Mouse (Mus musculus) kidney, adult 18-20 months (tissue): ENCODE results near the gene Acer2.
"Not testable (repeated sequence)": the region's sequence is repeated elsewhere in the genome, so short reads cannot be mapped to it uniquely, and the experiment has no call there.

Source experiments
- DNase-seq: peaks from one replicate; pipeline ENCODE4 v3.0.0; 2021

Acer2 gene

DNA sequence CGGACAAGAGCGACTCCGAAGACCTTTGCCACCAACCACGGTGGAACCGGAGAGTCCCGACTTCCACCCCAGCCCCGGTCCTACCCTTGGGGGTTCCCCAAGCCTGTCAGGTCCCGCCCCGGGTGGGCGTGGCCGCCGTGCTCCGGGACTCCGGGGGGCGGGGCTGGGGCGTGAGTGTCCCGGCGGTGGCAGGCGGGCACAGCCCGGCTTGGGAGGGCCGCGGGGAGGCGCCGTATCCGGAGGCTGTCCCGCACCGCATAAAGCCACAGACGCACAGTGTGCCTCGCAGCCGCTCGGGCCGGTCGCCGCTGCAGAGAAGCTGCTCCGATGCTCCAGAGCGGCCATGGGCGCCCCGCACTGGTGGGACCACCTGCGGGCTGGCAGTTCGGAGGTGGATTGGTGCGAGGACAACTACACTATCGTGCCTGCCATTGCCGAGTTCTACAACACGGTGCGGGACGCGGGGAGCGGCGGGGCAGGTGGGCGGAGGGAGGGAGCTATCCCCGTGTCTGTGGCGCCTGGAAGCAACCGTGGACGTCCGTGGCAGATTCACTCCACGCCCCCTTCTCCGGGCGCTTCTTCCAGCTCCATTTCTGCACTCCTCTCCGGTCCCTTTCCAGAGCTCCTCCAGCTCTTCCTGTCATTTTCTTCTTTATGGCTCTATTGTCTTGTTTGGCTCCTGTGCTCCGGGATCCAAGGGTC, at the start of gene Acer2:
Gene Acer2 (plus strand): TSS at position 251 of the 702 bp plus-strand sequence.
- peak; percentile 96 for DNase-seq

DNA sequence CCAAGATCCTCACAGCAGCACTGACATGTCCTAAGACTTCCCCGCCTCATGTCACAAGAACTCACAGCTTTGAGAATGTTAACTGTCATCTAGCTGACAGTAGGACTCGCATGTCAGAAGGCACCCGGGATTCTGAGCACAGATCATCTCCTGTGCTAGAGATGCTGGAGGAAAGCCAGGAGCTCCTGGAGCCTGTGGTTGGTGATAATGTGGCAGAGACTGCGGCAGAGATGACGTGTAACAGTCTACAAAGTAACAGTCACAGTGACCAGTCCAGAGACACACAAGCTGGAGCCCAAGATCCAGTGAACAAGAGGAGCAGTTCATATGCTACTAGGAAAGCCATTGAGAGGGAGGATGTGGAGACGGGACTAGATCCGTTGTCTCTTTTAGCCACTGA, 49.1 kb upstream of the Acer2 start:
- no peak for DNase-seq

DNA sequence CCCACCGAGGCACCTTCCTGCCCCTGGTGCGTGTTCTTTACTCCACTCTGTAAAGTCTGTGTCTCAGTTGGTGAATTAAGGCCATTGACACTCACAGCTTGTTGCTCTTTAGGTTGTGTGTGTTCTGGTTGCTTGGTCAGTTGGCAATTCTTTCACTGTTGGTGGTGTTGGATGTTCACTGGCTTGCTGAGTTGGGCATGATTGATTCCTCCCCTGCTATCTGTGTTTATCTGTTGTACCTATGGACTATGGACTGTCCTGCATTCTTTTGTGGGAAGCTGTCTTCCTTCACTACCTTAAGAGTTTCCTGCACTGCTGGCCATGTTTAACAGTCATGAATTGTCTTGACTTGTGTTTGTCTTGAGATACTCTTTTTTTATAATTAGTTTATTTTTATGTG, 42.3 kb upstream of the Acer2 start:
- no peak for DNase-seq

DNA sequence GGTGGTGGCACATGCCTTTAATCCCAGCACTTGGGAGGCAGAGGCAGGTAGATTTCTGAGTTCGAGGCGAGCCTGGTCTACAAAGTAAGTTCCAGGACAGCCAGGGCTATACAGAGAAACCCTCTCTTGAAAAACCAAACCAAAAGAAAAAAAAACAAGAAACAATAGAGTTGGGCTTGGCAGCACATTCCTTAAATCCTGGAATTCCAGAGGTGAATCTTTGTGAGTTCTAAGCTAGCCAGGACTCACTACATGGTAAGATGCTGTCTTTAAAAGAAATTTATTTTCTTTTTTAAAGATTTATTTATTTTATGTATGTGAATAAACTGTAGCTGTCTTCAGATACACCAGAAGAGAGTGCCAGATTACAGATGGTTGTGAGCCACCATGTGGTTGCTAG, 33.1 kb upstream of the Acer2 start:
- not testable (repeated sequence) for DNase-seq

- no peak for DNase-seq
Observed at GRCm38 (mm10) chr4:86845384-86845783, 28.8 kb upstream of the Acer2 start.

GRCm38 (mm10) chr4:86847246-86847645, 26.9 kb upstream of the Acer2 start:
- no peak for DNase-seq

- DNase-seq, result no peak
Observed at GRCm38 (mm10) chr4:86851331-86851730, 22.9 kb upstream of the Acer2 start.

DNA sequence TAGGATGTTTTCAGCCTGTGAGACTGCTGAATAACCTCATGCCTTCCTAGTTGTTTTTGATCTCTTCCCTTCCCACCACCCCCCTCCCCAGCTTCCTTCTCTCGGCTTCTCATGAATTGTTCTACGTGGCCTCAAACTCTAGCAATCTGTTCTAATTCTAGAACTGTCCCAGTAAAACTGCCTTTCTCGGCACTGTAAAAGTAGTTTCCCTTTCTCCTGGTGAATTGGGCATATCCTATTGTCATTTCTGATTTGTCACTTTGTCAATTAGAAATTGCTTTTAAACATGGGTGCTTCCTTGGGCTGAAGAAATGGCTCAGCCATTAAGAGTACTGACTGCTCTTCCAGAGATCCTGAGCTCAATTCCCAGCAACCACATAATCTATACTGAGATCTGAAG, 22.2 kb upstream of the Acer2 start:
- DNase-seq, result no peak

DNA sequence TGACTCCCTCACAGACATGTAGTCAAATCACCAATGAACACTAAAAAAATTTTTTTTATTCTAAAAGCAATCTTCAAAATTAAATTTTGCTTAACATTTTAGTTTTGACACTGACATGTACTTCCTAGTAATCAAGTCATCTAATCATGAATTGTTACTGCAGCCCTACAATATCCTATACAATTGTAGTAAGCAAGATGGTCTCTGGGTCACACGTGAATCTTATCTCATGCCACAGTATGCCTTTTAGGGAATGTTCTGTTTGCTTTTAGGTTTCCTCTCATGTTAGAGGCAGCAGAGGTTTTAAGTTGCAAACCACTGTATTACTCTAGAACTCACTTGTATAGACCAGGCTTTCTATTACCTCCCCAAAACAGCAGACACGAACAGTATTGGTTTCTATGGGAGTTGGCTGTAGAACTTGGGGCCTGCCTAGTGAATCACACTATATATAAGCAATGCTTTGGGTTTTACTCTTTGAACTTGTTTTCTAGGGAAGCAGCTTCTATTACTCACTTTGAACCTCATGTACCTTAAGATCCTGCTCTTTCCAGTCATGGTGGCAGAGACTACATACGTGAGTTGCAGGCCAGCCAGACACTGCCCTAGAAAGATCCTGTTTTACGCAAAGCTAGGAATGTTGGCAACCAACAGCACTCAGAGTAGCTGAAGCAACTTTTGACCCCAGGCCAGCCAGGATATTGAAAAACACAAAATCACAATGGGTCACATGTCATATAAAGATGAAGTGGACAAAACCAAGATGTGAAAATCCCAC, 21.2 kb upstream of the Acer2 start:
- no peak for DNase-seq

GRCm38 (mm10) chr4:86856304-86857112, 17.7 kb upstream of the Acer2 start:
- DNase-seq, result no peak

DNA sequence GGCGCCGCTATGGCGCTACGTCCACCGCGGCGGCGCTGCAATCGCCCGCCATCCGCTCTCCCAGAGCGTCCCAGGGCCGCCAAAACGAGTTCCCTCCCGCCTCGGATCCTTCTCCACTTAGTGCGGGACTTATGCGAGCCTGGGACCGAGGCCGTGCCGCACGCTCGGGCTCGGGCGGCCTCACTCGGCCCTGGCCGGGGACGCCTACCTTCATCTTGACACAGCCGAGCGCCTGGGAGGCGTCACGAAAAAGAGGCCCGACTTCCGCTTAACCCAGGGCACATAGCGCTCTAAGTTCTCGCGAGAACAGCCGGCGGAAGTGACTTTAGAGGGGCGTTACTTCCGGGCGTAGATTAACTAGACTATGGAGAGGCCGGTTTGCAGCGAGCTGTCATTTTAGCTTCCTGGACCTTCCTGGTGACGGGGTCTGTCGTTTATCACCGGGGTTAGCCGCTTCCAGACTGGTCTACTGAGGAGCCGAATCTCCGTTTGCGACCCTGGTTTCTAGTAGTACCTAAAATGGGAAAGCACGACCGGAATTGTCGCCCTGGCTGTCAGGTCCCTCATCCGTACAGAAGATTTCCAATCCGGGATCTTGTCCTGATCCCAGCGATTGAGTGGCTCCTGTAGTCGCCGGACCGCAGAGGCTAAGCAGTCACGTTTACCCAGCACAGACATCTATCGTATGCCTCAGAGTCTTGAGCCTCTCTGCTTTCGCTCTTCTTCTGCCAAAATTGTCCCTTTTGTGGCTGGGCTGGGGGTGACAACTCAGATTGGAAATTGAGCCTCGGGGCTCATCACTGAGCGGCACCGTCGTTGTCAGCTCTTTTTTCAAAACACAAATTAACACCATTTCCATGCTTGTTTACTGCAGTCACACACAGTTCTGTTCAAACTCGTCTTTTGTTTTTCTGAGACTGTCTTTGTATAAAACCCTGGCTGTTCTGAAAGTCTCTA, 16.8 kb upstream of the Acer2 start, which contains the start of gene Rps6:
Gene Rps6 (minus strand): TSS at position 300 of the 957 bp plus-strand sequence.
- DNase-seq, result peak; percentile 97

- no peak for DNase-seq
Observed at GRCm38 (mm10) chr4:86858070-86858440, 16.1 kb upstream of the Acer2 start.

DNA sequence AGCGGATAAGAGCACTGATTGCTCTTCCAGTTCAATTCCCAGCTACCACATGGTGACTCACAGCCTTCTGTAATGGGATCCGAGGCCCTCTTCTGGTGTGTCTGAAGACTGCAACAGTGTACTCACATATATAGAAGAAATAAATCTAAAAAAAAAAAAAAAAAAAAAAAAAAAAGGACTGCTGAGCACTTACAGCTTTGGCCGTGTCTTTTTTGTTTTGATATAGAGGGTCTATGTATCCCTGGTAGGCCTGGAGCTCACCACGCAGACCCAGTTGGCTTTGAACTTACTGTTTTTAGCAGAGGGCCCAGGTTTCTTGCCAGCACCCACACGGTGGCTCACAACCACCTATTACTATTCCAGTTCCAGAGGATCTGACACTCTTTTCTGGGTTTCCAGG, 10.1 kb upstream of the Acer2 start:
- no peak for DNase-seq

DNA sequence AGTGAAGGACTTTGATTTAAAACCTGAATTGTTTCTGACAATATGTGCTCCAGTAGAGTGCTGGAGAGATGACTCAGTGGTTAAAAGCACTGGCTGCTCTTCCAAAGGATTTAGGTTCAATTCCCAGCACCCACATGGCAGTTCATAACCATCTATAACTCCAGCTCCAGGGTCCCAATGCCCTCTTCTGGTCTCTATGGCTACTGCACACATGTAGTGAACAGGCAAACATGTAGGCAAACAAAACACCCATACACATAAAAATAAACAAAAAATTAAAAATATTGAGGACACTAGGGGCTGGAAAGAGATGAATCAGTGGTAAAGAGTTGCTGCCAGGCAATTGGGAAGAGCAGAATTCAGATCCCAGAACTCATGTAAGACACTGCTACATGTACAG, 2.2 kb upstream of the Acer2 start:
- DNase-seq, result no peak

DNA sequence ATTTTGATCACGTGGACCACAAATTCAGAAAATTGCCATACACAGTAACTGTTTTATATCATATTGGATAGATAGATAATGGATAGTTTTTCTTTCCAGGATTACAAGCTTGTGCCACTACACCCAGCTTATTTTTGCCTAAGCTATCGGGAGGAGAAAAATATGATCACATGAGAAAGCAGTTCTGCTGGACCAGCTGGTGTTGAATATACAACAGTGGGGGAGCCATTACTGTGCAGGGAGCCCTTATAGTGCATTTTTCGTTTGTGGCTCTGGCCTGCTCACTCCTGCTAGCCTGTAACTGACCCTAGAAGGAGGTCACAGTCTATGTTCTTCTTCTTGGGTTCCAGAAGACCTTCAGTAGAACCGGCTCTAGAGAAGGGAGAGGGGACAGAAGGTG, 1.1 kb upstream of the Acer2 start:
- DNase-seq, result no peak

DNA sequence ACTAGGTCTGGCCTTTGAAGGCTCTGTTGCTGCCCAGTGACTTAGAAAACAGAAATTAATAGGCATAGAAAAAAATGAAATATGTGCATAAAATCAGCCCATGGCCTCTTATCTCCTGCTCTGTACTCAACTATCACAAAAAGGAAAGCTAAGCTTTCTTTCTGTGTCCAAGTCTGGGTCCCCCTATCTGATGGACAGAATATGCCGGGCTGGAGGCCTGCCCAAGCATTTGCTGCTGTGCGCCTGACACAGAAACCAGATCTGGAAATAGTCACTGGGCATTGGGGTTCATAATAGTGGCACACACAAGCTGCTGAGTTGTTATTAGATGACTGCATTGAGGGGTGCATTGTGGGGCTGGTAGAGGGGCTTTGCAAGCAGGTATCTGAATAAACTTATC, 5.3 kb downstream of the Acer2 start:
- no peak for DNase-seq

- no peak for DNase-seq
Observed at GRCm38 (mm10) chr4:86881178-86881577, 7.0 kb downstream of the Acer2 start.

GRCm38 (mm10) chr4:86882413-86882812, 8.2 kb downstream of the Acer2 start:
- DNase-seq, result no peak

GRCm38 (mm10) chr4:86884945-86885344, 10.7 kb downstream of the Acer2 start:
- DNase-seq, result peak; percentile 34

GRCm38 (mm10) chr4:86885790-86886159, 11.6 kb downstream of the Acer2 start:
- peak; percentile 17 for DNase-seq

DNA sequence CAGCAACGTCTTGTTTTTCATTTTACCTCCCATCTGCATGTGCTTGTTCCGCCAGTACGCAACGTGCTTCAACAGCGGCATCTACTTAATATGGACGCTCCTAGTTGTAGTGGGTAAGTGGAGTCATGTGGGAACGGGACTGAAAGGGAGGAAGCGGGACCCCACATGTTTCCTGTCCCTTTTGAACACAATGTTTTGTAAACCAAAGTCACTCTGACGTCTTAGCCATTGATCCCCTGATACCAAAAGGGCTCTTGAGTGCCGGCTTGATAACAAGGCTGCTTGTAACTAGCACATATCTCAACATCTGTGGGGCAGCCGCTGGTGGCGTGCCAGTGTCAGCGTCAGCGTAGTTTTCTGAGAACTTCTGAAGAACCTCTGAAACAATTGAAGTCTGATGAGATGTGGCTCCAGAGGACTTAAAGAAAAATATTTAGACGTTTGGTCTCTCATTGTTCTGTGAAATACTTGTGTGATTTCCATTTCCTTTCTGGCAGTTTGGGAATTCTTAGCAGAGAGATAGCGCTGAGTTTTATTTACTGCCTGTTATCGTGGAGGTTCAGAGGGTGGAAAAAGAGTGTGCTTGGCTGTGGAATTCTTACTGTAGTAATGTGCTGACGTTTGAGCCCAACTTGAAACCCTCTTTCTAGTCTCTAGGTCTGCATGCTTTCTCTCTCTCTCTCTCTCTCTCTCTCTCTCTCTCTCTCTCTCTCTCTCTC, 12.1 kb downstream of the Acer2 start:
- peak; percentile 57 for DNase-seq

- DNase-seq, result no peak
Observed at GRCm38 (mm10) chr4:86887879-86888278, 13.7 kb downstream of the Acer2 start.
